Mouse (Mus musculus): ENCODE data around the gene Ipmk.

Gene Ipmk

GRCm38 (mm10) chr10:71340195-71340594 is 7.4 kb upstream of the Ipmk start:
- no peak for DNase-seq (ENCODE audit: low spot score)

- no peak for DNase-seq (ENCODE audit: low spot score)
Measured at GRCm38 (mm10) chr10:71341290-71341689, 6.3 kb upstream of the Ipmk start.

GRCm38 (mm10) chr10:71342030-71342805 is 5.3 kb upstream of the Ipmk start:
- DNase-seq (ENCODE audit: low spot score): no peak

GRCm38 (mm10) chr10:71343130-71343529 is 4.4 kb upstream of the Ipmk start:
- no peak for DNase-seq (ENCODE audit: low spot score)

GRCm38 (mm10) chr10:71343567-71344265 is 3.8 kb upstream of the Ipmk start:
- no peak for DNase-seq (ENCODE audit: low spot score)

GRCm38 (mm10) chr10:71344579-71345143 is 2.9 kb upstream of the Ipmk start, which contains the start of gene Cisd1:
Gene Cisd1 (minus strand): TSS chr10:71344954.
- peak; percentile 94 for DNase-seq (ENCODE audit: low spot score)

- DNase-seq (ENCODE audit: low spot score): no peak
Measured at GRCm38 (mm10) chr10:71346106-71346505, 1.5 kb upstream of the Ipmk start.

GRCm38 (mm10) chr10:71346722-71347508 is 648 bp upstream of the Ipmk start:
- no peak for DNase-seq (ENCODE audit: low spot score)

- peak; percentile 39 for DNase-seq (ENCODE audit: low spot score)
Measured at GRCm38 (mm10) chr10:71347964-71348636, 537 bp downstream of the Ipmk start.

GRCm38 (mm10) chr10:71348637-71349280 is 1.2 kb downstream of the Ipmk start:
- no peak for DNase-seq (ENCODE audit: low spot score)

GRCm38 (mm10) chr10:71349290-71349689 is 1.7 kb downstream of the Ipmk start:
- no peak for DNase-seq (ENCODE audit: low spot score)

GRCm38 (mm10) chr10:71351301-71351700 is 3.7 kb downstream of the Ipmk start:
- DNase-seq (ENCODE audit: low spot score): no peak

- DNase-seq (ENCODE audit: low spot score): no peak
Measured at GRCm38 (mm10) chr10:71353850-71354249, 6.3 kb downstream of the Ipmk start.

GRCm38 (mm10) chr10:71354947-71355346 is 7.4 kb downstream of the Ipmk start:
- DNase-seq (ENCODE audit: low spot score): no peak

GRCm38 (mm10) chr10:71361044-71361443 is 13.5 kb downstream of the Ipmk start:
- no peak for DNase-seq (ENCODE audit: low spot score)

- no peak for DNase-seq (ENCODE audit: low spot score)
Measured at GRCm38 (mm10) chr10:71361836-71362562, 14.4 kb downstream of the Ipmk start.

GRCm38 (mm10) chr10:71363440-71363839 is 15.9 kb downstream of the Ipmk start:
- DNase-seq (ENCODE audit: low spot score): no peak

GRCm38 (mm10) chr10:71363858-71364257 is 16.3 kb downstream of the Ipmk start:
- DNase-seq (ENCODE audit: low spot score): no peak

- DNase-seq (ENCODE audit: low spot score): no peak
Measured at GRCm38 (mm10) chr10:71368128-71368940, 20.8 kb downstream of the Ipmk start.

- no peak for DNase-seq (ENCODE audit: low spot score)
Measured at GRCm38 (mm10) chr10:71369466-71369865, 21.9 kb downstream of the Ipmk start.

Data from testis, postnatal 14 days (tissue).